Mouse (Mus musculus) embryonic facial prominence, embryonic 10.5 days (tissue): ENCODE measurements around the gene Rtn4ip1. TPM values are rescaled to one million over a fixed set of nuclear protein-coding genes. Genes with fewer than 3 reads are reported as not detected.

Experiments
- DNase-seq: peaks from one replicate; pipeline ENCODE4 v3.0.0-alpha.2; 2017; ENCODE audit warnings: low spot score
- H3K27ac ChIP-seq: fragments of 300-500 bp; sonication (generic); replicated peaks from 2 replicates; pipeline ENCODE4 v1.5.1; 2016; ENCODE audit warnings: mild to moderate bottlenecking
- H3K27me3 ChIP-seq: fragments of 300-500 bp; sonication (generic); replicated peaks from 2 replicates; pipeline ENCODE4 v1.6.1; 2016; ENCODE audit warnings: low read depth, mild to moderate bottlenecking; ENCODE audit not compliant: poor library complexity, severe bottlenecking
- H3K36me3 ChIP-seq: fragments of 300-500 bp; sonication (generic); replicated peaks from 2 replicates; pipeline ENCODE4 v1.6.1; 2016; ENCODE audit warnings: mild to moderate bottlenecking, moderate library complexity
- H3K4me1 ChIP-seq: fragments of 300-500 bp; sonication (generic); 2 replicates; pipeline ENCODE4 v1.6.1; 2016
- H3K4me3 ChIP-seq: fragments of 300-500 bp; sonication (generic); 2 replicates; pipeline ENCODE4 v1.5.1; 2016; ENCODE audit warnings: mild to moderate bottlenecking, moderate library complexity
- H3K9me3 ChIP-seq: fragments of 300-500 bp; sonication (generic); 2 replicates; pipeline ENCODE4 v1.6.1; 2016; ENCODE audit warnings: mild to moderate bottlenecking
- WGBS: fragments of 180-500 bp; shearing (Covaris S2); methylation state at CpG from one replicate; pipeline ENCODE4 v1.1.7; 2016; 5-methylcytosine and 5-hydroxymethylcytosine counted together
- polyA plus RNA-seq: library from polyadenylated mRNA; unstranded; fragments of >200 nt; fragmentation: Nextera tagmentation; extraction: Ambion mirVana; gene quantifications from 2 replicates; pipeline ENCODE4 v1.2.1, GENCODE M21; 2016

Gene Rtn4ip1
- 19.5 and 21.1 TPM in 2 replicates for polyA plus RNA-seq

GRCm38 (mm10) chr10:43901578-43902194, at the start of gene Rtn4ip1, which contains the start of gene Qrsl1:
TSS of gene Rtn4ip1 (plus strand) at chr10:43901807.
TSS of gene Qrsl1 (minus strand) at chr10:43901745.
- WGBS: under 1% methylated on average over 40 of the region's 40 CpGs
- Histone ChIP-seq H3K27ac (peak within 1 kb of the TSS; percentile 95), H3K36me3 (0 out of 2 replicates have a peak, but pooled peaks cover 11% of the 10 kb centered on the region), H3K27me3 (no peaks in the 10 kb centered on the region), H3K4me3 (peak within 1 kb of the TSS; percentile 89), H3K4me1 (peaks cover 15% of the 10 kb centered on the region), H3K9me3 (no peaks in the 10 kb centered on the region)
- DNase-seq: peak; percentile 95

- Histone ChIP-seq H3K27ac (no peak overlapping the region), H3K36me3 (no peaks in the 10 kb centered on the region), H3K4me1 (no peaks in the 10 kb centered on the region), H3K4me3 (no peak overlapping the region), H3K27me3 (no peaks in the 10 kb centered on the region), H3K9me3 (no peaks in the 10 kb centered on the region)
- no peak for DNase-seq
- WGBS: 87% methylated on average over 5 of the region's 5 CpGs
Measured at GRCm38 (mm10) chr10:43851898-43852297, 49.7 kb upstream of the Rtn4ip1 start.

GRCm38 (mm10) chr10:43855916-43856315, 45.7 kb upstream of the Rtn4ip1 start:
- no peak for DNase-seq
- Histone ChIP-seq H3K9me3 (no peaks in the 10 kb centered on the region), H3K27ac (no peak overlapping the region), H3K4me3 (no peak overlapping the region), H3K27me3 (no peaks in the 10 kb centered on the region), H3K36me3 (no peaks in the 10 kb centered on the region), H3K4me1 (no peaks in the 10 kb centered on the region)
- 95% methylated on average over 9 of the region's 9 CpGs for WGBS

GRCm38 (mm10) chr10:43856351-43856750, 45.3 kb upstream of the Rtn4ip1 start:
- Histone ChIP-seq H3K27me3 (no peaks in the 10 kb centered on the region), H3K27ac (no peak overlapping the region), H3K4me1 (no peaks in the 10 kb centered on the region), H3K36me3 (no peaks in the 10 kb centered on the region), H3K9me3 (no peaks in the 10 kb centered on the region), H3K4me3 (no peak overlapping the region)
- DNase-seq: no peak
- 87% methylated on average over 3 of the region's 3 CpGs for WGBS

GRCm38 (mm10) chr10:43870752-43871151, 30.9 kb upstream of the Rtn4ip1 start:
- DNase-seq: peak; percentile 50
- Histone ChIP-seq H3K4me1 (no peaks in the 10 kb centered on the region), H3K9me3 (no peaks in the 10 kb centered on the region), H3K27ac (no peak overlapping the region), H3K27me3 (no peaks in the 10 kb centered on the region), H3K4me3 (no peak overlapping the region), H3K36me3 (peaks cover 11% of the 10 kb centered on the region)
- 69% methylated on average over 10 of the region's 10 CpGs for WGBS

- peaks cover 18% of the 10 kb centered on the region for H3K36me3 ChIP-seq
- no peak for DNase-seq
- H3K27me3 ChIP-seq: no peaks in the 10 kb centered on the region
- no peak overlapping the region for H3K4me3 ChIP-seq
- no peaks in the 10 kb centered on the region for H3K4me1 ChIP-seq
- H3K27ac ChIP-seq: no peak overlapping the region
- WGBS: 76% methylated on average over 1 of the region's 1 CpGs
- no peaks in the 10 kb centered on the region for H3K9me3 ChIP-seq
Measured at GRCm38 (mm10) chr10:43871458-43871857, 30.1 kb upstream of the Rtn4ip1 start.

- H3K9me3 ChIP-seq: no peaks in the 10 kb centered on the region
- H3K4me3 ChIP-seq: no peak overlapping the region
- no peaks in the 10 kb centered on the region for H3K4me1 ChIP-seq
- no peak overlapping the region for H3K27ac ChIP-seq
- WGBS: 94% methylated on average over 9 of the region's 9 CpGs
- H3K27me3 ChIP-seq: no peaks in the 10 kb centered on the region
- peaks cover 71% of the 10 kb centered on the region for H3K36me3 ChIP-seq
- DNase-seq: no peak
Measured at GRCm38 (mm10) chr10:43887676-43888075, 13.9 kb upstream of the Rtn4ip1 start.

GRCm38 (mm10) chr10:43888976-43889375, 12.6 kb upstream of the Rtn4ip1 start:
- DNase-seq: no peak
- no peak overlapping the region for H3K4me3 ChIP-seq
- no peak overlapping the region for H3K27ac ChIP-seq
- H3K4me1 ChIP-seq: no peaks in the 10 kb centered on the region
- H3K36me3 ChIP-seq: peaks cover 84% of the 10 kb centered on the region
- no peaks in the 10 kb centered on the region for H3K27me3 ChIP-seq
- no peaks in the 10 kb centered on the region for H3K9me3 ChIP-seq
- 93% methylated on average over 16 of the region's 16 CpGs for WGBS

GRCm38 (mm10) chr10:43892971-43893370, 8.6 kb upstream of the Rtn4ip1 start:
- Histone ChIP-seq H3K27ac (no peak overlapping the region), H3K27me3 (no peaks in the 10 kb centered on the region), H3K9me3 (no peaks in the 10 kb centered on the region), H3K4me1 (no peaks in the 10 kb centered on the region), H3K4me3 (no peak overlapping the region), H3K36me3 (peaks cover 83% of the 10 kb centered on the region)
- WGBS: 95% methylated on average over 4 of the region's 4 CpGs
- DNase-seq: no peak

- no peak for DNase-seq
- H3K27ac ChIP-seq: no peak overlapping the region
- H3K4me3 ChIP-seq: no peak overlapping the region
- 93% methylated on average over 8 of the region's 8 CpGs for WGBS
- no peaks in the 10 kb centered on the region for H3K9me3 ChIP-seq
- H3K4me1 ChIP-seq: peaks cover 3% of the 10 kb centered on the region; the same call in 1 of the 2 replicates
- H3K27me3 ChIP-seq: no peaks in the 10 kb centered on the region
- H3K36me3 ChIP-seq: peaks cover 61% of the 10 kb centered on the region
Measured at GRCm38 (mm10) chr10:43896065-43896464, 5.5 kb upstream of the Rtn4ip1 start.

GRCm38 (mm10) chr10:43898276-43898675, 3.3 kb upstream of the Rtn4ip1 start:
- WGBS: 93% methylated on average over 7 of the region's 7 CpGs
- peaks cover 40% of the 10 kb centered on the region for H3K36me3 ChIP-seq
- H3K9me3 ChIP-seq: no peaks in the 10 kb centered on the region
- no peak overlapping the region for H3K4me3 ChIP-seq
- DNase-seq: no peak
- no peak overlapping the region for H3K27ac ChIP-seq
- peaks cover 15% of the 10 kb centered on the region for H3K4me1 ChIP-seq
- no peaks in the 10 kb centered on the region for H3K27me3 ChIP-seq

GRCm38 (mm10) chr10:43900883-43901570, 580 bp upstream of the Rtn4ip1 start:
- WGBS: 7% methylated on average over 30 of the region's 30 CpGs
- Histone ChIP-seq H3K27ac (peak overlapping the region; percentile 95), H3K9me3 (no peaks in the 10 kb centered on the region), H3K36me3 (0 out of 2 replicates have a peak, but pooled peaks cover 12% of the 10 kb centered on the region), H3K4me1 (peaks cover 15% of the 10 kb centered on the region), H3K4me3 (peak overlapping the region; percentile 89), H3K27me3 (no peaks in the 10 kb centered on the region)
- no peak for DNase-seq

GRCm38 (mm10) chr10:43904569-43904968, 3.0 kb downstream of the Rtn4ip1 start:
- Histone ChIP-seq H3K4me1 (peaks cover 15% of the 10 kb centered on the region), H3K36me3 (no peaks in the 10 kb centered on the region), H3K9me3 (no peaks in the 10 kb centered on the region), H3K4me3 (no peak overlapping the region), H3K27ac (no peak overlapping the region), H3K27me3 (no peaks in the 10 kb centered on the region)
- DNase-seq: no peak
- WGBS: 93% methylated on average over 1 of the region's 1 CpGs
